Mouse (Mus musculus) heart, embryonic 16.5 days (tissue): Measurements from ENCODE around the gene Necap2. TPM values are rescaled to one million over a fixed set of nuclear protein-coding genes. Genes with fewer than 3 reads are reported as not detected.

ENCODE experiments used
- ATAC-seq: fragments of 200-750 bp; cut with Nextera tagmentation; replicated peaks from 2 replicates; pipeline ENCODE4 v1.8.0; 2017; ENCODE audit warnings: moderate number of reproducible peaks; ENCODE audit not compliant: insufficient read depth, low FRiP score; ENCODE audit errors: extremely low read depth
- H3K27ac ChIP-seq: fragments of 300-500 bp; sonication (generic); 2 replicates; pipeline ENCODE4 v1.5.1; 2014; ENCODE audit warnings: mild to moderate bottlenecking, low read length, control low read depth, moderate library complexity
- H3K27me3 ChIP-seq: fragments of 300-500 bp; sonication (generic); 2 replicates; pipeline ENCODE4 v1.6.1; 2014; ENCODE audit warnings: low read length, mixed read lengths; ENCODE audit not compliant: control insufficient read depth, insufficient read depth
- H3K36me3 ChIP-seq: fragments of 300-500 bp; sonication (generic); 2 replicates; pipeline ENCODE4 v1.6.1; 2014; ENCODE audit not compliant: control insufficient read depth, insufficient read depth
- H3K4me1 ChIP-seq: fragments of 300-500 bp; sonication (generic); 2 replicates; pipeline ENCODE4 v1.6.1; 2014; ENCODE audit warnings: low read length, mixed read lengths; ENCODE audit not compliant: control insufficient read depth, insufficient read depth
- H3K4me2 ChIP-seq: fragments of 300-500 bp; sonication (generic); 2 replicates; pipeline ENCODE4 v1.6.1; 2014; ENCODE audit warnings: low read depth, mild to moderate bottlenecking, control low read depth, low read length
- H3K4me3 ChIP-seq: fragments of 300-500 bp; sonication (generic); 2 replicates; pipeline ENCODE4 v1.5.1; 2014; ENCODE audit warnings: mild to moderate bottlenecking, control low read depth, low read length
- H3K9ac ChIP-seq: fragments of 300-500 bp; sonication (generic); 2 replicates; pipeline ENCODE4 v1.6.1; 2014; ENCODE audit warnings: low read length, control low read depth
- H3K9me3 ChIP-seq: fragments of 300-500 bp; sonication (generic); replicated peaks from 2 replicates; pipeline ENCODE4 v1.6.1; 2016; ENCODE audit warnings: low read length; ENCODE audit not compliant: control insufficient read depth
- whole genome bisulfite sequencing: fragments of 180-500 bp; shearing (Covaris S2); extraction: QIAGEN DNeasy Blood & Tissue Kit; methylation state at CpG from one replicate; pipeline ENCODE4 v1.1.7; 2014; 5-methylcytosine and 5-hydroxymethylcytosine counted together
- polyA plus RNA-seq: library from polyadenylated mRNA; unstranded; fragments of >200 nt; fragmentation: Nextera tagmentation; extraction: Ambion mirVana; gene quantifications from 2 replicates; pipeline ENCODE4 v1.2.1, GENCODE M21; 2015

Necap2 gene
- polyA plus RNA-seq, 1 experiment from 2014 or later, result 49.8 TPM

DNA sequence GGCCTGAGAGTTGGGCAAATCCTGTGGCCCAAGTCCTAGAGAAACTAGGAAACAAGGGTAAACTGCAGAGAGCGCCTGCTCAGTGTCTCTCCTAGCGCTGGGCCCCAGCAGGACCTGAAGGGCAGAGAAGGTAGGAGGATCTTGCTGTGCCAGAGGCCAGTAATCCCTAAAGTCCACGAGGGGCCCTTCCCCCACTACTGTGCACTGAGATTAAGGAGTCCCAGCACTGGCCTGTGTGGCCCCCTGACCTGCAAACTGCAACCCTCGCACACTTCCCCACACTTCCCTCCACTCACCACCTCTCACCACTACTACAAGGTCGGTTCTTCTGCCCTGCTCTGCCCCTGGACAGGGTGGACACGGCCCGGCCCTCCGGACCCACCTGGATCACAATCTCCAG lies 25.0 kb downstream of the Necap2 start:
- Histone ChIP-seq H3K4me2 (peak overlapping the region; percentile 36; the same call in 1 of the 2 replicates), H3K9ac (peak overlapping the region; percentile 56), H3K4me3 (peak overlapping the region; percentile 3; the same call in 1 of the 2 replicates), H3K4me1 (peaks cover 22% of the 10 kb centered on the region), H3K27ac (peak overlapping the region; percentile 51), H3K36me3 (peaks cover 11% of the 10 kb centered on the region), H3K9me3 (no peaks in the 10 kb centered on the region), H3K27me3 (no peaks in the 10 kb centered on the region)
- WGBS, result 40% methylated on average over 8 of the region's 8 CpGs
- peak; percentile 28; the same call in 1 of the 2 replicates for ATAC-seq

DNA sequence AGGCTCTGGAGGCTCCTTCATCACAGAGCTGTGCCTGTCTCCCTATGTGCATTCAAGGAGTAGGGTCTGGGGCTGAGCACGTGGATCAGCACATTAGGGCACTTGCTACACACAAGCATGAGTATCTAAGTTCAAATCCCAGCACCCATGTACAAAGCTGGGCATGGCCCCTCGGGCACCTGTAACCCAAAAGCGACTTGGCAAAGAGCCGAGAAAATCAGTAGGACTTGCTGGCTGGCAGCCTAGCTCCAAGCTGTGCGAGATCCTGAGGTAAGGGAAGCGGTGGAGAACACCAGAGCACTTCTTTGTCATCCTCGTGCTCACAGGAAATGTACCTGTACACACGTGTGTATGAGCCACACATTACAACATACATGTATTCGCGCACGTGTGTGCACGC lies 25.7 kb downstream of the Necap2 start:
- Histone ChIP-seq H3K27ac (no peak overlapping the region; the same call in 1 of the 2 replicates), H3K4me1 (peaks cover 22% of the 10 kb centered on the region), H3K4me2 (no peak overlapping the region), H3K9ac (no peak overlapping the region), H3K36me3 (peaks cover 10% of the 10 kb centered on the region), H3K27me3 (no peaks in the 10 kb centered on the region), H3K9me3 (no peaks in the 10 kb centered on the region), H3K4me3 (no peak overlapping the region)
- 76% methylated on average over 12 of the region's 12 CpGs for WGBS
- no peak for ATAC-seq

GRCm38 (mm10) chr4:141049476-141049835 lies 28.7 kb downstream of the Necap2 start:
- Histone ChIP-seq H3K9ac (no peak overlapping the region), H3K4me2 (no peak overlapping the region), H3K27me3 (no peaks in the 10 kb centered on the region), H3K36me3 (peaks cover 5% of the 10 kb centered on the region; the same call in 1 of the 2 replicates), H3K27ac (no peak overlapping the region), H3K4me1 (peaks cover 22% of the 10 kb centered on the region), H3K4me3 (no peak overlapping the region), H3K9me3 (no peaks in the 10 kb centered on the region)
- ATAC-seq, result no peak
- 52% methylated on average over 4 of the region's 4 CpGs for WGBS

DNA sequence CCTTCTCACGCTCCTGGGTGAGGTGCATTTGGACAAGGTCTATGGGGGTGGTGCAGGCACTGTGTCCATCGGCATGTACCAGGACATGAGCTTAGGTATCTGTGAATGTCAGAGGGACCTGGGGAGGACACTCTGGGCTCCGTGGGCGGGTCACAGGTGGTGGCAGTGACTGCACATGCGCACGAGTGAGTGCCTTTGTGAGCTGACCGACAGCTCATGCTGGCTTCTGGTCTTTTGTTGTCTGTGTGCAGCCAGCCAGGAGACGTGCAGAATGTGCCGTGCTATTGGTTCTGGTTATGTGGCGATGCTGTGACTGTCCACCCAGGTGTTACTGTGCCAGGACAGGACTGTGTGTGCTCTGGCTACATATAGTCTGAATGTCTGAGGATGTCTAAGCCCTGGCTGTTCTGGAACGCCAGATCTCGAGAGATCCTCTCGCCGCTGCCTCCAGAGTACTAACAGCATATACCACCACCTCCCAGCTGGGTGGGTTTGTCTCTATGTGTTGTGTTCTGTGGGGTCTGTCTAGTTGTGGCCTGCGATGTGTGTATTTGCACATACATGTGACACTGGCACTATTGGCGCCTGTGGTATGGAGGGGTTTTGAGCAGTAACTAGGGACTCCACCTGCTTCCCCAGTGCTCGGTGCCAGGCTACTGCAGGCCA lies 29.2 kb downstream of the Necap2 start:
- Histone ChIP-seq H3K4me1 (peaks cover 18% of the 10 kb centered on the region), H3K27ac (no peak overlapping the region), H3K27me3 (no peaks in the 10 kb centered on the region), H3K4me3 (no peak overlapping the region), H3K9ac (no peak overlapping the region), H3K9me3 (no peaks in the 10 kb centered on the region), H3K36me3 (peaks cover 5% of the 10 kb centered on the region; the same call in 1 of the 2 replicates), H3K4me2 (no peak overlapping the region)
- ATAC-seq, result no peak
- 87% methylated on average over 17 of the region's 17 CpGs for WGBS

- Histone ChIP-seq H3K4me1 (no peaks in the 10 kb centered on the region), H3K9me3 (no peaks in the 10 kb centered on the region), H3K4me3 (no peak overlapping the region), H3K9ac (no peak overlapping the region), H3K27me3 (no peaks in the 10 kb centered on the region), H3K27ac (no peak overlapping the region), H3K36me3 (peaks cover 7% of the 10 kb centered on the region; the same call in 1 of the 2 replicates), H3K4me2 (no peak overlapping the region)
- 14% methylated on average over 8 of the region's 8 CpGs for WGBS
- no peak; the same call in 1 of the 2 replicates for ATAC-seq
These were observed 33.3 kb downstream of the Necap2 start for GRCm38 (mm10) chr4:141044816-141045215.

GRCm38 (mm10) chr4:141041117-141041516 lies 37.0 kb downstream of the Necap2 start:
- peaks cover 14% of the 10 kb centered on the region; the same call in 1 of the 2 replicates for H3K36me3 ChIP-seq
- no peak for ATAC-seq

GRCm38 (mm10) chr4:141033606-141034549 lies 44.3 kb downstream of the Necap2 start:
- Histone ChIP-seq H3K27me3 (no peaks in the 10 kb centered on the region), H3K4me1 (peaks cover 3% of the 10 kb centered on the region), H3K9ac (no peak overlapping the region), H3K4me3 (no peak overlapping the region), H3K27ac (no peak overlapping the region), H3K36me3 (0 out of 2 replicates have a peak, but pooled peaks cover 5% of the 10 kb centered on the region), H3K9me3 (no peaks in the 10 kb centered on the region), H3K4me2 (no peak overlapping the region)
- ATAC-seq, result no peak
- WGBS, result 71% methylated on average over 27 of the region's 27 CpGs

More at GRCm38 (mm10) chr4:141041117-141041516, 37.0 kb downstream of the Necap2 start:
- Histone ChIP-seq H3K27ac (no peak overlapping the region), H3K9me3 (no peaks in the 10 kb centered on the region), H3K27me3 (no peaks in the 10 kb centered on the region), H3K4me2 (no peak overlapping the region), H3K4me3 (no peak overlapping the region), H3K9ac (no peak overlapping the region), H3K4me1 (no peaks in the 10 kb centered on the region)
- WGBS, result 39% methylated on average over 12 of the region's 12 CpGs

DNA sequence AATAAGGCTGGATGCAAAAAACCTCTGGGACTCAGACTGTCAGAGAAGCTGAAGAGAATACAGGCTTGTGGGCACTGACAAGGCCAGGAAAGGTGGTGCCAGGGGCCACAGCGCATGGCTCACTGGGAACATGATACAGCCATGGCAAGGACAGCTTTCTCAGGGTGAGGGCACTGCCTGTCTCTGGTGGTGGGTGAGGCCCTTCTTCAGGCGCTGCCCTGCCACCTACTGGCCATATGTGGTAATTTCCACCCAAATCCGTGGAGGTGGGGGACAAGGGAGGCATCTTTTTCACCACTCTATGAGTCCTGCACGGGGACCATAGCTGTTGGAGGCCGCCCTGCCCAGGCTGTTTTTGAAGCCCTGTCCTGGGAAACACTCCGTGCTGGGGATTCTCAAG lies 46.4 kb downstream of the Necap2 start:
- no peaks in the 10 kb centered on the region for H3K9me3 ChIP-seq
- H3K4me2 ChIP-seq, result no peak overlapping the region
- WGBS, result 6% methylated on average over 6 of the region's 6 CpGs
- H3K27me3 ChIP-seq, result no peaks in the 10 kb centered on the region
- H3K27ac ChIP-seq, result no peak overlapping the region
- H3K36me3 ChIP-seq, result peaks cover 2% of the 10 kb centered on the region; the same call in 1 of the 2 replicates
- peak; percentile 67 for ATAC-seq
- H3K4me1 ChIP-seq, result peaks cover 3% of the 10 kb centered on the region
- H3K4me3 ChIP-seq, result no peak overlapping the region
- H3K9ac ChIP-seq, result no peak overlapping the region
